In genomic region chr7:107236854-107237253, GRCm38 (mm10) we compare ENCODE assay signal across 20 mouse cellular contexts. TPM values are rescaled to one million over a fixed set of nuclear protein-coding genes. Genes with fewer than 3 reads are reported as not detected.
"Had no signal": no experiment of that assay in that cellular context is flagged by ENCODE, and none has a peak within 500 bp of the region (broad histone marks: within the 10 kb centered on the region; RNA-seq: fewer than 3 reads in every experiment).

No protein-coding gene starts in this region.

- H3K27me3 ChIP-seq: kidney, embryonic 15.5 days; liver, embryonic 15.5 days; neural tube, embryonic 12.5 days had no signal

- H3K9me3 ChIP-seq: kidney, embryonic 15.5 days; limb, embryonic 10.5 days; liver, embryonic 15.5 days; midbrain, embryonic 10.5 days; neural tube, embryonic 12.5 days had no signal

- H3K36me3 ChIP-seq: kidney, embryonic 15.5 days; limb, embryonic 10.5 days; liver, embryonic 15.5 days; midbrain, embryonic 10.5 days; neural tube, embryonic 12.5 days had no signal

- H3K27ac ChIP-seq: kidney, embryonic 15.5 days; limb, embryonic 10.5 days; liver, embryonic 15.5 days; midbrain, embryonic 10.5 days; neural tube, embryonic 12.5 days had no signal

- H3K4me1 ChIP-seq: kidney, embryonic 15.5 days; limb, embryonic 10.5 days; liver, embryonic 15.5 days; neural tube, embryonic 12.5 days had no signal

- H3K9ac ChIP-seq: kidney, embryonic 15.5 days; liver, embryonic 15.5 days; neural tube, embryonic 12.5 days had no signal

- H3K4me3 ChIP-seq: kidney, embryonic 15.5 days; limb, embryonic 10.5 days; liver, embryonic 15.5 days; midbrain, embryonic 10.5 days; myocyte; neural tube, embryonic 12.5 days had no signal

- DNase-seq: kidney, postnatal 14 days; lung, adult 2 months; lung, postnatal 36 days; midbrain, embryonic 14.5 days; retina, postnatal 1 day; right cerebral cortex, postnatal 4 days; spleen, adult 18-20 months; thymus, adult 18-20 months; thymus, postnatal 14 days had no signal

RNA-seq across cellular contexts. Expression of gene Rbmxl2, which starts 27.6 kb away (rescaled TPM):
- total RNA-seq: layer of hippocampus, adult 8-10 months; layer of hippocampus, postnatal 14 days; left cerebral cortex, adult 18-20 months; left cerebral cortex, postnatal 14 days; megakaryocyte progenitor cell, adult 5-6 weeks had no signal
